Mouse (Mus musculus) G1E (cell line): ENCODE measurements at regions not wholly inside any gene's neighbourhood (a gene's known extent, or its start where the extent isn't known, plus 50 kb on each side); places are given as distances from the start of the nearest gene placed in this dataset.

ENCODE experiments used
- ATAC-seq: 2 replicates; pipeline ENCODE4 v1.8.0; 2016; ENCODE audit warnings: mild to moderate bottlenecking; ENCODE audit not compliant: insufficient number of reproducible peaks, poor library complexity, low FRiP score, severe bottlenecking; ENCODE audit errors: extremely low read depth
- DNase-seq: peaks from one replicate; pipeline ENCODE4 v3.0.0; 2012; ENCODE audit warnings: low spot score
- H3K27me3 ChIP-seq: 2 replicates; pipeline ENCODE4 v1.6.1; 2012; ENCODE audit warnings: mild to moderate bottlenecking, low read length, inconsistent platforms; ENCODE audit not compliant: insufficient read depth
- H3K36me3 ChIP-seq: replicated peaks from 2 replicates; pipeline ENCODE3; 2012; ENCODE audit warnings: mild to moderate bottlenecking, inconsistent platforms
- H3K4me1 ChIP-seq: 2 replicates; pipeline ENCODE4 v1.6.1; 2012; ENCODE audit warnings: low read depth, low read length, inconsistent platforms, mixed read lengths; ENCODE audit not compliant: insufficient read depth
- H3K4me3 ChIP-seq: 2 replicates; pipeline ENCODE4 v1.5.1; 2012; ENCODE audit warnings: low read depth, mild to moderate bottlenecking, inconsistent platforms, low read length, moderate library complexity, mixed read lengths
- H3K9me3 ChIP-seq: replicated peaks from 2 replicates; pipeline ENCODE4 v1.6.1; 2012; ENCODE audit warnings: inconsistent platforms
- CTCF ChIP-seq: IDR thresholded peaks from 2 replicates; pipeline ENCODE4 v1.5.1; 2012; ENCODE audit warnings: low read depth, low read length, inconsistent platforms, mixed read lengths
- GATA1 ChIP-seq: IDR thresholded peaks from 2 replicates; pipeline ENCODE4 v1.6.1; 2012; ENCODE audit warnings: borderline replicate concordance, low read length, inconsistent platforms, mixed read lengths
- GATA2 ChIP-seq: IDR thresholded peaks from 2 replicates; pipeline ENCODE4 v1.6.1; 2012; ENCODE audit warnings: low read depth, low read length, inconsistent platforms, borderline replicate concordance
- POLR2AphosphoS5 ChIP-seq: IDR thresholded peaks from 2 replicates; pipeline ENCODE4 v1.6.1; 2012; ENCODE audit warnings: low read depth, low read length, inconsistent platforms; ENCODE audit not compliant: insufficient replicate concordance
- TAL1 ChIP-seq: conservative IDR thresholded peaks from 2 replicates; pipeline ENCODE4 v1.6.1; 2012; ENCODE audit warnings: low read depth, low read length, inconsistent platforms, mixed read lengths

DNA sequence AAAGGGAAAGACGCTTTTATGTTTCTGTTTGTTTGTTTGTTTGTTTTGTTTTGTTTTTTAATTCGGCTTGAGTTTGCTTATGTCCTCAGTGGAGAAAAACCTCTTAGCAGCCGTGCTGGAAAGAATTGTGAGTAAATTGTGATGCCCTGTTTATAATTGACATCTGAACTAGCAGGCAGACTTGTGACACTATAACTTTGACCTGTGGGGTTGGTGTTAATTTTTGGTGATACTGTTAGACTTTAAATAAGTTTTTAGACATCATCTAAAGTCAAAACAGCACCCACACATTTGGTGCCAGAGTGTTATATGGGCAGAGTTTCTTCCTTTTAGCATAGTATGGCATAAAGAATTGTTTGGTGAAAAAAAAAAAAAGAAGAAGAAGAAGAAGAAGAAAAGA is 84.0 kb upstream of the Gm34302 start:
- Histone ChIP-seq H3K36me3 (no peaks in the 10 kb centered on the region), H3K4me1 (no peaks in the 10 kb centered on the region), H3K27me3 (no peaks in the 10 kb centered on the region), H3K4me3 (no peak overlapping the region), H3K9me3 (no peaks in the 10 kb centered on the region)
- DNase-seq, result no peak
- no peak for ATAC-seq
- TF ChIP-seq GATA1, result no peak
- TF ChIP-seq POLR2AphosphoS5, result no peak
- TF ChIP-seq GATA2, result no peak
- TF ChIP-seq TAL1, result no peak
- TF ChIP-seq CTCF, result no peak

DNA sequence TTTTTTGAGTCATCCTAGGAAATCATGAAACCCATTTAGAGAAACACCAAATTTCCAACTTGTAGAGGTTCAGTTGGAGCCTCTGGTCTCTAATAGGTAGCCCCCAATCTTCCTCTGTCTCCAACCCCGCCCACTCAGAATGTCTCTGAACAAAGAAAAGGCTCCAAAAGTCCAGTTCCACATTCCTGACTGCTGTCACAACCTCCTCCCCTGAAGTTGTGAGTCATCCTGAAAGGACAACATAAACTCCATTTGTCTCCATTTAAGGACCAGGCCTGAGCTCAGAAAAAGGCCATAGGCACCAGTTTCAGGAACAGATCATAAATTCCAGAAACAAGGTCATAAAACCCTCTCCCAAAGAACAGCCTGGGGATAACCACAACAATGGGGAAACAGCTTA is 79.4 kb upstream of the Gm34302 start:
- DNase-seq (no peak), ATAC-seq (no peak)
- Histone ChIP-seq H3K4me3 (no peak overlapping the region), H3K36me3 (no peaks in the 10 kb centered on the region), H3K4me1 (no peaks in the 10 kb centered on the region), H3K27me3 (no peaks in the 10 kb centered on the region), H3K9me3 (no peaks in the 10 kb centered on the region)
- TF ChIP-seq GATA1 (no peak), GATA2 (no peak), POLR2AphosphoS5 (no peak), CTCF (no peak), TAL1 (no peak)

DNA sequence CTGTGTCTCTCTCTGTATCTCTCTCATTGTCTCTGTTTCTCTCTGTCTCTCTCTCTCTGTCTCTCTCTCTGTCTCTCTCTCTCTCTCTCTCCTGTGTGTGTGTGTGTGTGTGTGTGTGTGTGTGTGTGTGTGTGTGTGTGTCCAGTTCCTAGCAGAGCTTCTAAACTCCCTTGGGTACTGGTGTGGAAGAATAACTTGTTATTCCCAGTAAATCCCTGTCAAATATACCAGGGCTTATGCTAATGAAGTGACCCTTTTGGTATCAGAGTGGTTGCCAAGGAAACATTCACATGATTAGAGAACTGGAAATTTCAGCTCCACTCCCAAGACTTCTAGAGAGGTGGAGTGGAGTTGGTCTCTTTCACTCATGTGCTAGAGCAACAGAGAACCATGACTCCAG is 78.9 kb upstream of the Gm34302 start:
- H3K4me1 ChIP-seq, result no peaks in the 10 kb centered on the region
- H3K27me3 ChIP-seq, result no peaks in the 10 kb centered on the region
- no peak overlapping the region for H3K4me3 ChIP-seq
- TF ChIP-seq POLR2AphosphoS5 (no peak), GATA2 (no peak), CTCF (no peak)
- no peak for ATAC-seq
- no peaks in the 10 kb centered on the region for H3K9me3 ChIP-seq
- no peaks in the 10 kb centered on the region for H3K36me3 ChIP-seq
- no peak for DNase-seq

DNA sequence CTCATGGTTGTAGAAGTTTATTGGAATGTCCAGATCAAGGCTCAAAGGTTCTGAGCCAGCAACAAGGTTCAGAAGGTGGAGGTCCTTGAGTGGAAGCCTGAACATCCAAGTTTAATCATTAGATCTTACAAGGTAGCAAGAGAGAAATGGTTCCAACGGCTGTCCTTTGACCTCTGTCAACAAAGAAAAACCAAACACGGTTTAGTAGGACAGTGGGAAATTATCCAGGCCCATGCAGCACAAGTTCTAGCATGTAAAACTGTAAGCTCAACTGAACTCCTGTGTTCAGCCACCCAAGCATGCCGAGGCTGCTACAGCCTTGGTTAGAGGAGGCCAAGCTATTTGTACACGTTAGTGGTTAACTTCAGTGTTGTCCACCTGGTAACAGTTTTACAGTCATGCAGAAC is 77.1 kb upstream of the Gm34302 start:
- TF ChIP-seq GATA1 (no peak), GATA2 (no peak), CTCF (no peak), POLR2AphosphoS5 (no peak), TAL1 (no peak)
- no peaks in the 10 kb centered on the region for H3K4me1 ChIP-seq
- DNase-seq (no peak), ATAC-seq (no peak)
- no peak overlapping the region for H3K4me3 ChIP-seq
- no peaks in the 10 kb centered on the region for H3K9me3 ChIP-seq
- H3K27me3 ChIP-seq, result no peaks in the 10 kb centered on the region
- H3K36me3 ChIP-seq, result no peaks in the 10 kb centered on the region

DNA sequence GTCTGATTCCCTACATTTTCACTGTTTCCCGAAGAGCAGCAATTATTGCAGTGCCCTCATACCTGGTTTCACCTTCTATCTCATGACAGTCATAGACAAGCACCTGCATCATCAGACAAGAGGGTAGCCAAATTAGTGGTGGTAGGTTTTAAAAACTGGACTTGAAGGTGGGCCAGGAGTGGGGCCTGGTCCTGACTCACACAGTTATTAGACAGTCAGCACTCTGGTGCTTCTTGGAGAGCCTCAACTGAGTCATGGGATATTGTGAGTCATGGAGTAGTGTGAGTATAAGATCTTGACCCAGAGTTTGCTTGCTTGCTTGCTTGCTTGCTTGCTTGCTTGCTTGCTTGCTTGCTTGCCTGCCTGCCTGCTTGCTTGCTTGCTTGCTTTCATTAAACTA is 73.1 kb upstream of the Gm34302 start:
- no peaks in the 10 kb centered on the region for H3K36me3 ChIP-seq
- H3K27me3 ChIP-seq, result no peaks in the 10 kb centered on the region
- DNase-seq, result no peak
- no peak for ATAC-seq
- no peaks in the 10 kb centered on the region for H3K4me1 ChIP-seq
- no peaks in the 10 kb centered on the region for H3K9me3 ChIP-seq
- no peak overlapping the region for H3K4me3 ChIP-seq
- TF ChIP-seq TAL1 (no peak), GATA1 (no peak), GATA2 (no peak), POLR2AphosphoS5 (no peak), CTCF (no peak)

DNA sequence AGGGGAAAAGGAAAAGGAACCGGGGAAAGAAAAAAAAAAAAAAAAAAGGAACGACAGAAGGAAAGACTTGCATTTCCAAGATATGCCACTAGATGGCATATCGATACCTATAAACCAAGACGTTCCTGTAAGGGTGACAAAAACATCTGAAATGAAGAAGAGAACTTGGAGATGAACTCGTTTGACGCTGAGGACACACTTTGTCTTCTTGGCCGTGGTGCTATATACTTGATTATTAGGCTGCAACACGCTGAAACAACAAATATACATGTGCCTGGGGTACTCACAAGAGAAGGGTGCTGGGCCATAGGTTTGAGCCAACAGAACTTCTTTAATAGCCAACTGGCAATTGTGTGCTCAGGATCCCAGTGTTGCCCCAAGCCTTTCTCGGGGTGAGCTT is 71.2 kb upstream of the Gm34302 start:
- DNase-seq (peak; percentile 3), ATAC-seq (no peak)
- TF ChIP-seq GATA1 (no peak), POLR2AphosphoS5 (no peak)
- H3K4me1 ChIP-seq, result no peaks in the 10 kb centered on the region
- H3K4me3 ChIP-seq, result no peak overlapping the region
- H3K9me3 ChIP-seq, result no peaks in the 10 kb centered on the region
- no peaks in the 10 kb centered on the region for H3K36me3 ChIP-seq
- H3K27me3 ChIP-seq, result no peaks in the 10 kb centered on the region

DNA sequence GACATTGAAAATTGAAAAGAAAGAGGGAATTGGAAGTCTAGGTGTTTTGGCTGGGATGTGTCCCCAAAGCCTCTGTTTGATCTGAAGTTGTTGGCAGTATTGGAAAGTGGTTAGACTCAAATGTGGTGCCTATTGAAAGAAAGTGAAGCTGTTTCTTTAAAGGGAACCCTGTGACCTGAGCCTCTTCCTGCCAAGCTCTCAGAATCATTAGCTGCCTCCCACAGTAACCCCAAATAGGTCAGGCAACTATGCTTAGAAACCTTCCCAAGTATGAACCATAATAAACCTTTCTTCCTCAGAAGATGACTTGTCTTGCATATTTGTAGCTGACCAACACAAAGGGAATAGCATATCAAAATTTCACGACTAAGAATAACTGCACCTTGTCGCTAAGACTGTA is 69.7 kb upstream of the Gm34302 start:
- Histone ChIP-seq H3K9me3 (no peaks in the 10 kb centered on the region), H3K4me3 (no peak overlapping the region), H3K36me3 (no peaks in the 10 kb centered on the region), H3K27me3 (no peaks in the 10 kb centered on the region), H3K4me1 (no peaks in the 10 kb centered on the region)
- no peak for TF ChIP-seq GATA2
- TF ChIP-seq POLR2AphosphoS5, result no peak
- no peak for TF ChIP-seq CTCF
- TF ChIP-seq TAL1, result no peak
- TF ChIP-seq GATA1, result no peak
- ATAC-seq (no peak), DNase-seq (no peak)
